In genomic region chr14:29980447-29981205, GRCm38 (mm10) we compare ENCODE assay signal across 9 mouse cellular contexts. TPM values are rescaled to one million over a fixed set of nuclear protein-coding genes. Genes with fewer than 3 reads are reported as not detected.
A peak's percentile ranks its signal among the peaks of the same experiment; 100 is the strongest.
DNase-seq lines count a peak whose midpoint lies in the region; ATAC-seq and TF ChIP-seq lines count a peak whose summit lies in the region.
"Had no signal": no experiment of that assay in that cellular context is flagged by ENCODE, and none has a peak within 500 bp of the region (broad histone marks: within the 10 kb centered on the region; RNA-seq: fewer than 3 reads in every experiment).

No protein-coding gene starts in this region.

- no peak for TF ChIP-seq EP300 in ES-Bruce4 (IDR thresholded peaks at IDR 0.05; ENCODE audit: insufficient read depth, low read depth, low read length)

- 96% methylated on average over 10 of the region's 10 CpGs for WGBS in hindbrain, embryonic 12.5 days

- H3K4me1 ChIP-seq in ES-Bruce4 (ENCODE audit: control insufficient read depth, insufficient read depth, low read length): no peaks in the 10 kb centered on the region
- peaks cover 9% of the 10 kb centered on the region for H3K4me1 ChIP-seq in hindbrain, embryonic 12.5 days

- TF ChIP-seq POLR2A in ES-Bruce4 (IDR thresholded peaks at IDR 0.05; ENCODE audit: insufficient read depth, low read length): no peak

- intact Hi-C loops in left cerebral cortex, postnatal 25 days (cut with DNase I): loop anchor here (10.0 kb wide), 3 partner anchors 504 to 694 kb away; no protein-coding TSS in a partner anchor

- DNase-seq in layer of hippocampus, adult 2 months (ENCODE audit: low spot score in 2 of 2): no peak
- no peak for DNase-seq in layer of hippocampus, adult 8-10 months (ENCODE audit: low spot score in 2 of 2)
- DNase-seq in c-Kit-positive CD71-positive TER-119-positive erythroid progenitor cells, embryonic 14.5 days (ENCODE audit: low spot score): peak; percentile 34
- DNase-seq in adrenal gland, adult 18-20 months (ENCODE audit: low spot score in 2 of 2): no peak
- DNase-seq in left cerebral cortex, postnatal 25 days (ENCODE audit: low spot score in 2 of 2): no peak
- DNase-seq: cerebellum, postnatal 25 days had no signal

- H3K27ac ChIP-seq in layer of hippocampus, adult 2 months: no peak overlapping the region
- no peak overlapping the region for H3K27ac ChIP-seq in ES-Bruce4 (ENCODE audit: insufficient read depth, low read length)
- no peak overlapping the region for H3K27ac ChIP-seq in hindbrain, embryonic 12.5 days

- no peaks in the 10 kb centered on the region for H3K27me3 ChIP-seq in ES-Bruce4 (ENCODE audit: control insufficient read depth, insufficient read depth, low read length, poor library complexity, severe bottlenecking)
- no peaks in the 10 kb centered on the region for H3K27me3 ChIP-seq in hindbrain, embryonic 12.5 days

- peak; percentile 48; the same call in 1 of the 2 replicates for ATAC-seq in megakaryocyte-erythroid progenitor cell, adult 5-6 weeks (replicated peaks; ENCODE audit: low FRiP score, low TSS enrichment, poor library complexity, severe bottlenecking)
- ATAC-seq in hindbrain, embryonic 12.5 days (ENCODE audit: low FRiP score): no peak

- TF ChIP-seq CTCF in layer of hippocampus, adult 2 months (conservative IDR thresholded peaks at IDR 0.05): peak; percentile 61
- TF ChIP-seq CTCF in ES-Bruce4 (IDR thresholded peaks at IDR 0.05; ENCODE audit: low read depth, low read length): peak; percentile 34

- H3K4me3 ChIP-seq in layer of hippocampus, adult 2 months: no peak overlapping the region
- H3K4me3 ChIP-seq in ES-Bruce4 (ENCODE audit: low read depth, low read length): no peak overlapping the region
- no peak overlapping the region for H3K4me3 ChIP-seq in hindbrain, embryonic 12.5 days

- H3K36me3 ChIP-seq in ES-Bruce4 (ENCODE audit: control insufficient read depth, insufficient read depth, low read length, poor library complexity, severe bottlenecking): peaks cover 26% of the 10 kb centered on the region
- H3K36me3 ChIP-seq in hindbrain, embryonic 12.5 days: peaks cover 71% of the 10 kb centered on the region

- H3K4me2 ChIP-seq in hindbrain, embryonic 12.5 days (replicated peaks): no peak overlapping the region

- H3K9ac ChIP-seq in ES-Bruce4 (ENCODE audit: low read depth, poor library complexity, severe bottlenecking): no peak overlapping the region
- H3K9ac ChIP-seq in hindbrain, embryonic 12.5 days: no peak overlapping the region

- H3K9me3 ChIP-seq in ES-Bruce4 (replicated peaks; ENCODE audit: control insufficient read depth, insufficient read depth, low read length, poor library complexity, severe bottlenecking): no peaks in the 10 kb centered on the region; the same call in 1 of the 2 replicates
- H3K9me3 ChIP-seq in hindbrain, embryonic 12.5 days (replicated peaks): no peaks in the 10 kb centered on the region

RNA-seq across cellular contexts. Expression of gene Actr8, which starts 2.5 kb away (rescaled TPM):
- 10 to 100 TPM; 84.0 to 90.4 TPM for total RNA-seq in layer of hippocampus, adult 2 months (2021)
- 100 to 1,000 TPM in 1 of 4 experiments, 10 to 100 TPM in 3; 73.8 to 101 (median 90.1) TPM for total RNA-seq in layer of hippocampus, adult 8-10 months (2022)
- 49.4 and 54.7 TPM in 2 replicates for polyA plus RNA-seq in ES-Bruce4 (2011; ENCODE audit: insufficient read depth, insufficient read length, low read depth, missing spikeins)
- total RNA-seq in megakaryocyte-erythroid progenitor cell, adult 5-6 weeks (2014; fragmentation: Nextera tagmentation): 29.2 and 29.7 TPM in 2 replicates
- total RNA-seq in megakaryocyte-erythroid progenitor cell, adult 5-6 weeks (2017): 24.0 and 54.9 TPM in 2 replicates
- total RNA-seq in adrenal gland, adult 18-20 months (2021): 10 to 100 TPM; 48.4 to 56.0 TPM
- polyA plus RNA-seq in hindbrain, embryonic 12.5 days (2016; fragmentation: Nextera tagmentation; extraction: Ambion mirVana): 87.1 and 92.8 TPM in 2 replicates
- 10 to 100 TPM; 71.0 to 81.6 TPM for total RNA-seq in left cerebral cortex, postnatal 25 days (2021)

RNA-seq across cellular contexts. Expression of gene Selenok, which starts 12.5 kb away (rescaled TPM):
- 100 to 1,000 TPM; 107 to 110 TPM for total RNA-seq in layer of hippocampus, adult 2 months (2021)
- 100 to 1,000 TPM; 103 to 115 (median 108) TPM for total RNA-seq in layer of hippocampus, adult 8-10 months (2022)
- polyA plus RNA-seq in ES-Bruce4 (2011; ENCODE audit: insufficient read depth, insufficient read length, low read depth, missing spikeins): 39.9 and 50.8 TPM in 2 replicates
- total RNA-seq in megakaryocyte-erythroid progenitor cell, adult 5-6 weeks (2014; fragmentation: Nextera tagmentation): 42.7 and 60.3 TPM in 2 replicates
- total RNA-seq in megakaryocyte-erythroid progenitor cell, adult 5-6 weeks (2017): 101 and 175 TPM in 2 replicates
- 100 to 1,000 TPM; 124 to 129 TPM for total RNA-seq in adrenal gland, adult 18-20 months (2021)
- 382 and 390 TPM in 2 replicates for polyA plus RNA-seq in hindbrain, embryonic 12.5 days (2016; fragmentation: Nextera tagmentation; extraction: Ambion mirVana)
- total RNA-seq in left cerebral cortex, postnatal 25 days (2021): 100 to 1,000 TPM; 141 to 149 TPM

RNA-seq across cellular contexts. Expression of gene Il17rb, which starts 28.1 kb away (rescaled TPM):
- total RNA-seq in layer of hippocampus, adult 2 months (2021): 1 to 10 TPM; 1.1 to 1.2 TPM
- total RNA-seq in layer of hippocampus, adult 8-10 months (2022): 1 to 10 TPM; 1.1 to 1.7 (median 1.4) TPM
- 0.43 TPM in 1 of 2 replicates, not detected in the other for polyA plus RNA-seq in ES-Bruce4 (2011; ENCODE audit: insufficient read depth, insufficient read length, low read depth, missing spikeins)
- total RNA-seq in megakaryocyte-erythroid progenitor cell, adult 5-6 weeks (2014; fragmentation: Nextera tagmentation): 0.17 TPM in 1 of 2 replicates, not detected in the other
- total RNA-seq in megakaryocyte-erythroid progenitor cell, adult 5-6 weeks (2017): not detected in 2 replicates
- total RNA-seq in adrenal gland, adult 18-20 months (2021): 1 to 10 TPM in 1 of 2 experiments, under 1 TPM in 1; 0.73 to 2.1 TPM
- polyA plus RNA-seq in hindbrain, embryonic 12.5 days (2016; fragmentation: Nextera tagmentation; extraction: Ambion mirVana): 1.0 and 1.7 TPM in 2 replicates
- under 1 TPM; 0.73 to 0.76 TPM for total RNA-seq in left cerebral cortex, postnatal 25 days (2021)

RNA-seq across cellular contexts. Expression of gene Chdh, which starts 28.2 kb away (rescaled TPM):
- total RNA-seq in layer of hippocampus, adult 2 months (2021): 1 to 10 TPM; 2.2 to 2.5 TPM
- 1 to 10 TPM; 2.5 to 3.4 (median 3.1) TPM for total RNA-seq in layer of hippocampus, adult 8-10 months (2022)
- polyA plus RNA-seq in ES-Bruce4 (2011; ENCODE audit: insufficient read depth, insufficient read length, low read depth, missing spikeins): 0.67 and 1.3 TPM in 2 replicates
- 0.11 and 0.84 TPM in 2 replicates for total RNA-seq in megakaryocyte-erythroid progenitor cell, adult 5-6 weeks (2014; fragmentation: Nextera tagmentation)
- total RNA-seq in megakaryocyte-erythroid progenitor cell, adult 5-6 weeks (2017): 0.14 and 1.0 TPM in 2 replicates
- total RNA-seq in adrenal gland, adult 18-20 months (2021): 10 to 100 TPM; 11.1 to 27.5 TPM
- polyA plus RNA-seq in hindbrain, embryonic 12.5 days (2016; fragmentation: Nextera tagmentation; extraction: Ambion mirVana): 0.17 and 0.18 TPM in 2 replicates
- total RNA-seq in left cerebral cortex, postnatal 25 days (2021): 1 to 10 TPM; 1.2 to 1.4 TPM
